Mouse (Mus musculus): ENCODE results near the gene Nde1. TPM values are rescaled to one million over a fixed set of nuclear protein-coding genes. Genes with fewer than 3 reads are reported as not detected.

Nde1 gene
- polyA plus RNA-seq, 1 experiment from 2014 or later, result 153 TPM

DNA sequence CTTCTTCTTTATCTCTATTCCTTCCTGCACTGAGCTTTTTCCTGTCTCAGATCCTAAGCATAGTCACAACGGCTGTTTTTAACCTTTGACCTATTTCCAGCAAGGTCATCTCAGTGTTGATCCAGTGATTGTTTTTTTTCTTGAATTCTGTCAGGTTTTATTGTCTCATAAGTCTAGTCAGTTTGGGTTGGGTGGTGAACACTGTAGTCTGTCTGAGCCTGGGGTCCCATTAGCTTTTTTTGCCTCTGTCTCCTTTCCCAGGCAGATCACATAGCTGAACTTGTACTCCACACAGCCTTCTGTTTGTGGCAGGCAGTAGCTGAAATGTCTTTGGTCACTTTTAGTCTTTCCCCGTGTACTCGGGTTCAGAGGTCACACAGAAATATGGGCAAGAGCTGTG, 15.0 kb downstream of the Nde1 start:
- DNase-seq (ENCODE audit: low spot score), result no peak
- ATAC-seq (ENCODE audit: insufficient read depth, low FRiP score, low TSS enrichment), result no peak
- WGBS, result 81% methylated on average over 3 of the region's 3 CpGs
- H3K36me3 ChIP-seq (ENCODE audit: control insufficient read depth, insufficient read depth, low read length), result peaks cover 14% of the 10 kb centered on the region
- no peak overlapping the region for H3K27ac ChIP-seq (ENCODE audit: low read depth, low read length)
- no peaks in the 10 kb centered on the region for H3K9me3 ChIP-seq (ENCODE audit: control insufficient read depth, low read length)
- H3K9ac ChIP-seq (ENCODE audit: low read length), result no peak overlapping the region
- no peaks in the 10 kb centered on the region for H3K27me3 ChIP-seq (ENCODE audit: control insufficient read depth, insufficient read depth, low read length)
- H3K4me3 ChIP-seq (ENCODE audit: low read depth, low read length), result no peak overlapping the region
- H3K4me2 ChIP-seq (ENCODE audit: low read depth), result no peak overlapping the region
- H3K4me1 ChIP-seq (ENCODE audit: control insufficient read depth, insufficient read depth, low read length), result no peaks in the 10 kb centered on the region

DNA sequence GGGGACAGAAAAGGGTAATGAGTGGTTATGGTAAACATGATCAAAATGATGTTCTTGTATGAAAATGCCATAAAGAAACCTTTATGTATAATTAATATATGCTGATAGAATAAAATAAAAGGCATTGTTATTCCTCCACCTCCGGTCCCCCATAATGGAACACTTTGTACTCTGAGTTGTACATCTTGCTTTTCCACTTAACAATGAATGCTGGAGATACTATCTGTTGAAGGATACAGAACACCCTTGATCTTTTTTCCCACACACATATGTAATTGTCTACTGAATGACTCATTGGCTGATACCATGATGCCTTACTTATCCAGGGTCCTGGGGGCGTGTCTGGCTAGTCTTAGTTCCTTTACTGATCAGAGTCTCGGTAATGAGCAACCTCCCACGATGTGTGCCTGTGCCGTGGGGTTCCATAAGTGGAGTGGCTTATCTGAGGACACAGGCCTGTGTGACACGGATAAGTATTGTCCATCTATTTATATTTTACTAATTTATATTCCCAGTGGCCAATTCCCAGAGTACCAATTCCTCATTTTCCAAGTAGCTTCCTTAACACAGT, 17.2 kb downstream of the Nde1 start:
- ATAC-seq (ENCODE audit: insufficient read depth, low FRiP score, low TSS enrichment) (no peak), DNase-seq (ENCODE audit: low spot score) (no peak)
- Histone ChIP-seq H3K27me3 (ENCODE audit: control insufficient read depth, insufficient read depth, low read length) (no peaks in the 10 kb centered on the region), H3K4me3 (ENCODE audit: low read depth, low read length) (no peak overlapping the region), H3K27ac (ENCODE audit: low read depth, low read length) (no peak overlapping the region), H3K4me1 (ENCODE audit: control insufficient read depth, insufficient read depth, low read length) (no peaks in the 10 kb centered on the region), H3K9me3 (ENCODE audit: control insufficient read depth, low read length) (no peaks in the 10 kb centered on the region), H3K36me3 (ENCODE audit: control insufficient read depth, insufficient read depth, low read length) (peaks cover 14% of the 10 kb centered on the region), H3K9ac (ENCODE audit: low read length) (no peak overlapping the region), H3K4me2 (ENCODE audit: low read depth) (no peak overlapping the region)
- 89% methylated on average over 6 of the region's 6 CpGs for whole genome bisulfite sequencing

DNA sequence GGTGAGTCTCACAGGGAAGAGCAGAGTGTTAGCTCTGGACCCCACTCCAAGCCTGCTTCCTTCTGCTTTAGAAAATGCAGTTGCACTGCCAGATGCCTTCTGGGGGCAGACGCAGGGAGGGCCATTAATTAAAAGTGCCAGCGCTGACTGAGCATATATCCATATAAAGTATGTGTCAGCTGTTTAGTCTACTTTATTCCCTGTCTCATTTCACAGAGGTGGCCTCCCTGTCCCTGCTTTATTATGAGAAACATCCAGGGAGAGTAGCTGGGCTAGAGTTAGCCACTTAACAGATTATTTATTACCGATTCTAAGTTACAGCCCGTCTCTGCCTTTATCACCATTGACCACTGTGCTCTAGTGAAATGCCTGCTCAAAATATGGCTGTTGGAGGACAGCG, 19.3 kb downstream of the Nde1 start:
- no peaks in the 10 kb centered on the region for H3K4me1 ChIP-seq (ENCODE audit: control insufficient read depth, insufficient read depth, low read length)
- H3K9me3 ChIP-seq (ENCODE audit: control insufficient read depth, low read length), result no peaks in the 10 kb centered on the region
- DNase-seq (ENCODE audit: low spot score) (no peak), ATAC-seq (ENCODE audit: insufficient read depth, low FRiP score, low TSS enrichment) (no peak)
- no peak overlapping the region for H3K9ac ChIP-seq (ENCODE audit: low read length)
- H3K27ac ChIP-seq (ENCODE audit: low read depth, low read length), result no peak overlapping the region
- H3K4me2 ChIP-seq (ENCODE audit: low read depth), result no peak overlapping the region
- no peak overlapping the region for H3K4me3 ChIP-seq (ENCODE audit: low read depth, low read length)
- peaks cover 23% of the 10 kb centered on the region for H3K36me3 ChIP-seq (ENCODE audit: control insufficient read depth, insufficient read depth, low read length)
- no peaks in the 10 kb centered on the region for H3K27me3 ChIP-seq (ENCODE audit: control insufficient read depth, insufficient read depth, low read length)
- WGBS, result 80% methylated on average over 5 of the region's 5 CpGs

DNA sequence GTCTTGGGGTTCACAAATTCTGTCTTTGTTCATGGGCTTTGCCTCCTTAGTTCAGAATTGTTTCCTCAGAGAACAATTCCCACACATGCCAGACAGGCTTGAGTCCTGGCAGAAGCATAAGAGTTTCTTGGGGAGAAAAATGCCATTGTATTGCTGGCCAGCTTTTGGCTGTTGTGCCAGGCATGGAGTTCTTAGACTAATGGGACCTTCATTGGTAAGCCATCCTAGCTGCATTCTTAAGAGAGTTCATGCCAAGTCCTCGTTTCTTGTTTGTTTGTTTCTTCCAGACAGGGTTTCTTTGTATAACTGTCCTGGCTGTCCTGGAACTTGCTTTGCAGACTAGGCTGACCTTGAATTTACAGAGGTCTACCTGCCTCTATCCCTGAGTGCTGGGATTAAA, 20.8 kb downstream of the Nde1 start:
- ATAC-seq (ENCODE audit: insufficient read depth, low FRiP score, low TSS enrichment) (no peak), DNase-seq (ENCODE audit: low spot score) (no peak)
- no peaks in the 10 kb centered on the region for H3K27me3 ChIP-seq (ENCODE audit: control insufficient read depth, insufficient read depth, low read length)
- no peak overlapping the region for H3K4me3 ChIP-seq (ENCODE audit: low read depth, low read length)
- no peaks in the 10 kb centered on the region for H3K9me3 ChIP-seq (ENCODE audit: control insufficient read depth, low read length)
- no peaks in the 10 kb centered on the region for H3K4me1 ChIP-seq (ENCODE audit: control insufficient read depth, insufficient read depth, low read length)
- H3K36me3 ChIP-seq (ENCODE audit: control insufficient read depth, insufficient read depth, low read length), result peaks cover 21% of the 10 kb centered on the region
- no peak overlapping the region; the same call in 1 of the 2 replicates for H3K9ac ChIP-seq (ENCODE audit: low read length)
- WGBS, result 72% methylated on average over 1 of the region's 1 CpGs
- no peak overlapping the region for H3K27ac ChIP-seq (ENCODE audit: low read depth, low read length)
- no peak overlapping the region for H3K4me2 ChIP-seq (ENCODE audit: low read depth)

DNA sequence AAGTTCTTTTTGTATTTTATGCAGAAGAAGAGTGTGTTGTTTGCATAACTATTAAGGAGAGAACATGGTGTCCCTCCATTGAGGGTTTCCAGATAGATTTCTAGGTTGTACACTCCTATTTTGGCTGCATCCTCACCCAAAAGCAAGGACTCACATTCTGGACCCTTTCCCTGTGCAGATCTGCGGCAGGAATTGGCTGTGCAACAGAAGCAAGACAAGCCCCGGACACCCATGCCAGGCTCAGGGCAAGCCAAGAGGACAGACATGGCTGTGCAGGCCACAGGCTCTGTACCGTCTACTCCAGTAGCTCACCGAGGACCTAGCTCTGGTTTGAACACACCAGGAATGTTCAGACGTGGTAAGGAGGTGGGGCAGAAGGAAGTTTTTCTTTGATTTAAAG, 22.4 kb downstream of the Nde1 start:
- ATAC-seq (ENCODE audit: insufficient read depth, low FRiP score, low TSS enrichment), result no peak
- 92% methylated on average over 5 of the region's 5 CpGs for WGBS
- peaks cover 27% of the 10 kb centered on the region for H3K36me3 ChIP-seq (ENCODE audit: control insufficient read depth, insufficient read depth, low read length)

DNA sequence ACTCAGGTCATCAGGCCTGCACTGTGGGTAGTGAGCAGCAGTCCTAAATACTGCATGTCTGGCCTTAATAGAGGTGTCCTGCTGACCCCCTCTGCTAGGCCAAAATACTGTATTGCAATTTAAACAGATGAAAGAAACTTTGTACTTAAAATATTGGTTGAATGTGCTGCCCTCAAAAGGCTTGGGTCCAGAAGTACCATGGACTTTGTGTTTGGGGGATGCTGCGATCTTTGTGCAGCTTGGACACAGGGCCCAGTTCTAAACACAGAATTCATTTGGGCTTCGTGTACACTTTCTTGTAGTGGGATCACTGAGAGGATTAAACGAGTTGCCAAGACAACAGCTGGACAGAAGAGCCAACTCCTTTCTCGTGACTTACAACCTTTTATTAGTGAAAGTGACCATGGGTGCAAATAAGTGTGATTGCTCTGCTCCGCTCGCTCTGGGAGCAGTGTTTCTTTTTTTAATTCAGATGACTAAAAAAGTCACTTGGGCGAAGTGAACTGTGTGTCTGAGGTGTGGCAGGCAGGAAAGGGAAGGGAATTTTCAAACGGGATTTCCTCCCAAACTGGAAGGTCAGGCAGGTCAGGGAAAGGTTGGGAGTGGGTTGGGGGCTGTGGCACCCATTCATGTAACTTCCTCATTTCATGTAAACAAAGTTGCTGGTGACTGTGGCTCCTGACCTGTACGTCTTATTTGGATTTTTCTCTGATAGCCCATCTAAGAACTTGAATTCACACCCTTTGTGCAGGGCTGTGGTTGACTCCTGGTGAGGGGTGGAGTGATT, 31.3 kb downstream of the Nde1 start:
- 74% methylated on average over 9 of the region's 9 CpGs for WGBS
- Histone ChIP-seq H3K4me3 (ENCODE audit: low read depth, low read length) (no peak overlapping the region), H3K9ac (ENCODE audit: low read length) (no peak overlapping the region), H3K9me3 (ENCODE audit: control insufficient read depth, low read length) (no peaks in the 10 kb centered on the region), H3K36me3 (ENCODE audit: control insufficient read depth, insufficient read depth, low read length) (peaks cover 11% of the 10 kb centered on the region), H3K4me1 (ENCODE audit: control insufficient read depth, insufficient read depth, low read length) (no peaks in the 10 kb centered on the region), H3K27me3 (ENCODE audit: control insufficient read depth, insufficient read depth, low read length) (no peaks in the 10 kb centered on the region), H3K27ac (ENCODE audit: low read depth, low read length) (no peak overlapping the region), H3K4me2 (ENCODE audit: low read depth) (no peak overlapping the region)
- no peak for DNase-seq (ENCODE audit: low spot score)
- ATAC-seq (ENCODE audit: insufficient read depth, low FRiP score, low TSS enrichment), result no peak

More for the DNA sequence above, 22.4 kb downstream of the Nde1 start:
- H3K27ac ChIP-seq (ENCODE audit: low read depth, low read length), result no peak overlapping the region
- H3K4me3 ChIP-seq (ENCODE audit: low read depth, low read length), result no peak overlapping the region
- DNase-seq (ENCODE audit: low spot score), result no peak
- H3K4me1 ChIP-seq (ENCODE audit: control insufficient read depth, insufficient read depth, low read length), result no peaks in the 10 kb centered on the region
- no peaks in the 10 kb centered on the region for H3K9me3 ChIP-seq (ENCODE audit: control insufficient read depth, low read length)
- H3K27me3 ChIP-seq (ENCODE audit: control insufficient read depth, insufficient read depth, low read length), result no peaks in the 10 kb centered on the region
- H3K4me2 ChIP-seq (ENCODE audit: low read depth), result no peak overlapping the region
- no peak overlapping the region for H3K9ac ChIP-seq (ENCODE audit: low read length)

DNA sequence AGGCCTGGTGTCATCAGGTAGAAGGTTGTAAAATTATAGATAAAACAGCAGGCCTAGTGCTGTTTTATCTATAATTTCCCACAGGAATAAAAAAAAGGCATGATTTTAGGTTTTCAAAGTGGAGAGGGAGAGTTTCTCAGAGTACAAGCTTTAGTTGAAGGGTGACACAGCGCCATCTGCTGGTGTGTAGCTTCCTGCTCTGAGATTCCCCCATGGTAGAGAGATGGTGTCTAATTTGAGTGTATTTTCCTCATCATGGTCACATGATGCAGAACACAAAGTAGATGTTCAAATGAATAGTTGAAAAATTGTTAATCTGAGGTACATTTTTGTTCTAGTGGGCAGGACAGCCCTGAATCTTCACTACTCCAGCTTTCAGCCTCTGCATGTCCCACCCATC, 32.4 kb downstream of the Nde1 start:
- Histone ChIP-seq H3K4me2 (ENCODE audit: low read depth) (no peak overlapping the region), H3K4me1 (ENCODE audit: control insufficient read depth, insufficient read depth, low read length) (no peaks in the 10 kb centered on the region), H3K27me3 (ENCODE audit: control insufficient read depth, insufficient read depth, low read length) (no peaks in the 10 kb centered on the region), H3K4me3 (ENCODE audit: low read depth, low read length) (no peak overlapping the region), H3K9ac (ENCODE audit: low read length) (no peak overlapping the region), H3K36me3 (ENCODE audit: control insufficient read depth, insufficient read depth, low read length) (peaks cover 4% of the 10 kb centered on the region), H3K9me3 (ENCODE audit: control insufficient read depth, low read length) (no peaks in the 10 kb centered on the region), H3K27ac (ENCODE audit: low read depth, low read length) (no peak overlapping the region)
- WGBS, result 30% methylated on average over 1 of the region's 1 CpGs
- DNase-seq (ENCODE audit: low spot score) (peak; percentile 50), ATAC-seq (ENCODE audit: insufficient read depth, low FRiP score, low TSS enrichment) (no peak)

DNA sequence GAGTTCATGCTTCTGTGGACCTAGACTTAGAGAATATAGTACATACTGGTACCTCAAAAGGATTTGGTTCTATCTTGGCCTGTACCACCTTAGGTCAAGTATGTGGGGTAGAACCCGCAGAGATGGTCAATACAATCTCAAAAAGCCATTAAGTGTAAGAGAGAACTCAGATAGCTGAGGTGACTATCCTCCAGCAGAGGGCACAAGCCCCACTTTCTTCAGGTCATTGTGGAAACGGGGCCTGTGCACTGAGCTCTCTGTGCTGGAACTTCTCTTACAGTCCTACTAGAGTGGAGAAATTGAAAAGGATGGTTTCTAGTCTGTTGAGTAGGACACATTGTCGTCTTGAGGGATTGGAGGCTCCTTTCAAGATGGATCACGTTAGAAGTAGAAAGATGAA, 35.7 kb downstream of the Nde1 start:
- H3K4me1 ChIP-seq (ENCODE audit: control insufficient read depth, insufficient read depth, low read length), result no peaks in the 10 kb centered on the region
- no peaks in the 10 kb centered on the region for H3K27me3 ChIP-seq (ENCODE audit: control insufficient read depth, insufficient read depth, low read length)
- no peak overlapping the region for H3K9ac ChIP-seq (ENCODE audit: low read length)
- H3K36me3 ChIP-seq (ENCODE audit: control insufficient read depth, insufficient read depth, low read length), result no peaks in the 10 kb centered on the region
- no peak overlapping the region for H3K27ac ChIP-seq (ENCODE audit: low read depth, low read length)
- no peak for ATAC-seq (ENCODE audit: insufficient read depth, low FRiP score, low TSS enrichment)
- DNase-seq (ENCODE audit: low spot score), result no peak
- H3K4me3 ChIP-seq (ENCODE audit: low read depth, low read length), result no peak overlapping the region
- 78% methylated on average over 4 of the region's 4 CpGs for WGBS
- H3K4me2 ChIP-seq (ENCODE audit: low read depth), result no peak overlapping the region
- H3K9me3 ChIP-seq (ENCODE audit: control insufficient read depth, low read length), result no peaks in the 10 kb centered on the region

DNA sequence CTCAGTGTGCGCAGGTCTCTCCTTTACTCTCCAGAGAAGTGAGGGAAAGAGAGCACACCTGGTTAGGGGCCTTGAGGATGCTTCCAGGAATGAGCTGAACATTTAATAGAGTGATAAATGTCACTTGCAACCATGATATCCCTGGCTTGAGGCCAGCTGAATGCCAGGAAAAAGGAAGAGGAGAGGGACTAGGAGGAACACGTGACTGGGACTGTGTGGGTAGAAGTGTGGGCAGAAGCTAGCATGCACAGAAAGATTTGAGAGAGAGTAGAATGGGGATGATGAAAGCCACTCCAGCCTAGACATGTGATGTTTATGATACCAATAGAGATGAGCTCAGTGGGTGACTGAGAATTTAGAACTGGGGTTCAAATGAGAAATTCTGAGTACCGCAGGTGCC, 52.1 kb downstream of the Nde1 start:
- Histone ChIP-seq H3K27ac (ENCODE audit: low read depth, low read length) (no peak overlapping the region), H3K9me3 (ENCODE audit: control insufficient read depth, low read length) (no peaks in the 10 kb centered on the region), H3K4me2 (ENCODE audit: low read depth) (no peak overlapping the region), H3K9ac (ENCODE audit: low read length) (no peak overlapping the region), H3K4me3 (ENCODE audit: low read depth, low read length) (no peak overlapping the region), H3K36me3 (ENCODE audit: control insufficient read depth, insufficient read depth, low read length) (no peaks in the 10 kb centered on the region), H3K27me3 (ENCODE audit: control insufficient read depth, insufficient read depth, low read length) (no peaks in the 10 kb centered on the region), H3K4me1 (ENCODE audit: control insufficient read depth, insufficient read depth, low read length) (no peaks in the 10 kb centered on the region)
- no peak for DNase-seq (ENCODE audit: low spot score)
- 87% methylated on average over 3 of the region's 3 CpGs for WGBS
- ATAC-seq (ENCODE audit: insufficient read depth, low FRiP score, low TSS enrichment), result no peak

Measured in neural tube, embryonic 11.5 days (tissue).